Mouse (Mus musculus) neural tube, embryonic 11.5 days (tissue): Measurements from ENCODE around the gene Zfhx3. TPM values are rescaled to one million over a fixed set of nuclear protein-coding genes. Genes with fewer than 3 reads are reported as not detected.

ENCODE experiments used
- ATAC-seq: fragments of 200-750 bp; cut with Nextera tagmentation; 2 replicates; pipeline ENCODE4 v1.8.0; 2017; ENCODE audit warnings: moderate number of reproducible peaks, mild to moderate bottlenecking, moderate TSS enrichment, moderate library complexity; ENCODE audit not compliant: insufficient read depth, low FRiP score, low TSS enrichment
- DNase-seq: peaks from one replicate; pipeline ENCODE4 v3.0.0-alpha.2; 2015; ENCODE audit warnings: low spot score
- H3K27ac ChIP-seq: fragments of 300-500 bp; sonication (generic); 2 replicates; pipeline ENCODE4 v1.5.1; 2014; ENCODE audit warnings: low read depth, mild to moderate bottlenecking, low read length
- H3K27me3 ChIP-seq: fragments of 300-500 bp; sonication (generic); 2 replicates; pipeline ENCODE4 v1.6.1; 2014; ENCODE audit warnings: mild to moderate bottlenecking, low read length, mixed read lengths; ENCODE audit not compliant: control insufficient read depth, insufficient read depth
- H3K36me3 ChIP-seq: fragments of 300-500 bp; sonication (generic); 2 replicates; pipeline ENCODE4 v1.6.1; 2014; ENCODE audit warnings: mild to moderate bottlenecking, low read length, moderate library complexity, mixed read lengths; ENCODE audit not compliant: control insufficient read depth, insufficient read depth
- H3K4me1 ChIP-seq: fragments of 300-500 bp; sonication (generic); 2 replicates; pipeline ENCODE4 v1.6.1; 2014; ENCODE audit warnings: low read length, mixed read lengths; ENCODE audit not compliant: control insufficient read depth, insufficient read depth
- H3K4me2 ChIP-seq: fragments of 300-500 bp; sonication (generic); 2 replicates; pipeline ENCODE4 v1.6.1; 2014; ENCODE audit warnings: low read depth, mild to moderate bottlenecking, moderate library complexity
- H3K4me3 ChIP-seq: fragments of 300-500 bp; sonication (generic); 2 replicates; pipeline ENCODE4 v1.5.1; 2014; ENCODE audit warnings: low read depth, low read length
- H3K9ac ChIP-seq: fragments of 300-500 bp; sonication (generic); 2 replicates; pipeline ENCODE4 v1.6.1; 2014; ENCODE audit warnings: mild to moderate bottlenecking, low read length
- H3K9me3 ChIP-seq: fragments of 300-500 bp; sonication (generic); 2 replicates; pipeline ENCODE4 v1.6.1; 2016; ENCODE audit warnings: low read length; ENCODE audit not compliant: control insufficient read depth
- WGBS: fragments of 180-500 bp; shearing (Covaris S2); extraction: QIAGEN DNeasy Blood & Tissue Kit; methylation state at CpG from one replicate; pipeline ENCODE4 v1.1.7; 2014; 5-methylcytosine and 5-hydroxymethylcytosine counted together
- polyA plus RNA-seq: library from polyadenylated mRNA; unstranded; fragments of >200 nt; fragmentation: Nextera tagmentation; extraction: Ambion mirVana; gene quantifications from 2 replicates; pipeline ENCODE4 v1.2.1, GENCODE M21; 2014

Gene Zfhx3
- polyA plus RNA-seq, 1 experiment from 2014 or later, result 36.2 TPM

GRCm38 (mm10) chr8:108300964-108301615, 358.6 kb downstream of the Zfhx3 start:
- no peaks in the 10 kb centered on the region for H3K9me3 ChIP-seq
- 62% methylated on average over 9 of the region's 9 CpGs for WGBS
- no peak overlapping the region for H3K4me3 ChIP-seq
- no peak for ATAC-seq
- H3K9ac ChIP-seq, result no peak overlapping the region
- no peak overlapping the region for H3K27ac ChIP-seq
- peaks cover 2% of the 10 kb centered on the region; the same call in 1 of the 2 replicates for H3K4me1 ChIP-seq
- peak; percentile 24 for DNase-seq
- H3K4me2 ChIP-seq, result no peak overlapping the region
- H3K27me3 ChIP-seq, result no peaks in the 10 kb centered on the region
- H3K36me3 ChIP-seq, result no peaks in the 10 kb centered on the region

- H3K27ac ChIP-seq, result no peak overlapping the region
Observed at GRCm38 (mm10) chr8:108301654-108302053, 359.2 kb downstream of the Zfhx3 start.

GRCm38 (mm10) chr8:108305368-108305767, 362.9 kb downstream of the Zfhx3 start:
- no peaks in the 10 kb centered on the region for H3K27me3 ChIP-seq
- H3K9me3 ChIP-seq, result no peaks in the 10 kb centered on the region
- no peak overlapping the region for H3K27ac ChIP-seq
- H3K36me3 ChIP-seq, result no peaks in the 10 kb centered on the region
- 63% methylated on average over 3 of the region's 3 CpGs for WGBS
- no peak for ATAC-seq
- no peak overlapping the region for H3K4me3 ChIP-seq
- no peak overlapping the region for H3K4me2 ChIP-seq
- DNase-seq, result no peak
- H3K4me1 ChIP-seq, result peaks cover 2% of the 10 kb centered on the region; the same call in 1 of the 2 replicates
- no peak overlapping the region for H3K9ac ChIP-seq

More at GRCm38 (mm10) chr8:108301654-108302053, 359.2 kb downstream of the Zfhx3 start:
- Histone ChIP-seq H3K27me3 (no peaks in the 10 kb centered on the region), H3K4me2 (no peak overlapping the region), H3K4me3 (no peak overlapping the region), H3K9ac (no peak overlapping the region), H3K4me1 (peaks cover 2% of the 10 kb centered on the region; the same call in 1 of the 2 replicates), H3K9me3 (no peaks in the 10 kb centered on the region), H3K36me3 (no peaks in the 10 kb centered on the region)
- WGBS, result 90% methylated on average over 12 of the region's 12 CpGs
- DNase-seq (peak; percentile 29), ATAC-seq (no peak)

- Histone ChIP-seq H3K4me3 (no peak overlapping the region), H3K4me1 (0 out of 2 replicates have a peak, but pooled peaks cover 1% of the 10 kb centered on the region), H3K27me3 (no peaks in the 10 kb centered on the region), H3K4me2 (no peak overlapping the region), H3K9ac (no peak overlapping the region), H3K27ac (no peak overlapping the region), H3K36me3 (no peaks in the 10 kb centered on the region), H3K9me3 (no peaks in the 10 kb centered on the region)
- 84% methylated on average over 14 of the region's 14 CpGs for WGBS
- ATAC-seq (no peak), DNase-seq (no peak)
Observed at GRCm38 (mm10) chr8:108309525-108310246, 367.2 kb downstream of the Zfhx3 start.

- 0 out of 2 replicates have a peak, but pooled peaks cover 3% of the 10 kb centered on the region for H3K4me1 ChIP-seq
- H3K27ac ChIP-seq, result no peak overlapping the region
- peak; percentile 11 for DNase-seq
- H3K4me3 ChIP-seq, result no peak overlapping the region
- no peaks in the 10 kb centered on the region for H3K27me3 ChIP-seq
- H3K9ac ChIP-seq, result no peak overlapping the region
- H3K36me3 ChIP-seq, result no peaks in the 10 kb centered on the region
- no peak for ATAC-seq
- 43% methylated on average over 8 of the region's 8 CpGs for WGBS
- no peak overlapping the region for H3K4me2 ChIP-seq
- no peaks in the 10 kb centered on the region for H3K9me3 ChIP-seq
Observed at GRCm38 (mm10) chr8:108315046-108315445, 372.6 kb downstream of the Zfhx3 start.

GRCm38 (mm10) chr8:108317532-108318093, 375.2 kb downstream of the Zfhx3 start:
- Histone ChIP-seq H3K27ac (no peak overlapping the region), H3K27me3 (no peaks in the 10 kb centered on the region), H3K36me3 (no peaks in the 10 kb centered on the region), H3K9me3 (no peaks in the 10 kb centered on the region), H3K4me1 (0 out of 2 replicates have a peak, but pooled peaks cover 3% of the 10 kb centered on the region), H3K9ac (no peak overlapping the region), H3K4me3 (no peak overlapping the region), H3K4me2 (no peak overlapping the region)
- WGBS, result 70% methylated on average over 4 of the region's 4 CpGs
- no peak for ATAC-seq
- no peak for DNase-seq

GRCm38 (mm10) chr8:108327711-108328110, 385.3 kb downstream of the Zfhx3 start:
- no peak for ATAC-seq
- no peaks in the 10 kb centered on the region for H3K36me3 ChIP-seq
- no peak overlapping the region for H3K27ac ChIP-seq
- no peak for DNase-seq
- WGBS, result 89% methylated on average over 2 of the region's 2 CpGs
- no peaks in the 10 kb centered on the region for H3K4me1 ChIP-seq
- H3K9me3 ChIP-seq, result no peaks in the 10 kb centered on the region
- no peak overlapping the region for H3K4me3 ChIP-seq
- H3K4me2 ChIP-seq, result no peak overlapping the region
- no peaks in the 10 kb centered on the region for H3K27me3 ChIP-seq
- H3K9ac ChIP-seq, result no peak overlapping the region

GRCm38 (mm10) chr8:108348352-108348751, 405.9 kb downstream of the Zfhx3 start:
- Histone ChIP-seq H3K4me1 (no peaks in the 10 kb centered on the region), H3K9ac (no peak overlapping the region), H3K9me3 (no peaks in the 10 kb centered on the region), H3K27me3 (no peaks in the 10 kb centered on the region), H3K4me3 (no peak overlapping the region), H3K36me3 (no peaks in the 10 kb centered on the region), H3K27ac (no peak overlapping the region), H3K4me2 (no peak overlapping the region)
- ATAC-seq, result no peak
- no peak for DNase-seq
- WGBS, result 91% methylated on average over 14 of the region's 14 CpGs
